Mouse (Mus musculus): ENCODE measurements at regions not wholly inside any gene's neighbourhood (a gene's known extent, or its start where the extent isn't known, plus 50 kb on each side); places are given as distances from the start of the nearest gene placed in this dataset.

- peak in 1 of 2 experiments; percentile 41 for DNase-seq (ENCODE audit: low spot score in 2 of 2)
Observed at GRCm38 (mm10) chr8:79587258-79587657, 52.2 kb upstream of the Otud4 start.

DNA sequence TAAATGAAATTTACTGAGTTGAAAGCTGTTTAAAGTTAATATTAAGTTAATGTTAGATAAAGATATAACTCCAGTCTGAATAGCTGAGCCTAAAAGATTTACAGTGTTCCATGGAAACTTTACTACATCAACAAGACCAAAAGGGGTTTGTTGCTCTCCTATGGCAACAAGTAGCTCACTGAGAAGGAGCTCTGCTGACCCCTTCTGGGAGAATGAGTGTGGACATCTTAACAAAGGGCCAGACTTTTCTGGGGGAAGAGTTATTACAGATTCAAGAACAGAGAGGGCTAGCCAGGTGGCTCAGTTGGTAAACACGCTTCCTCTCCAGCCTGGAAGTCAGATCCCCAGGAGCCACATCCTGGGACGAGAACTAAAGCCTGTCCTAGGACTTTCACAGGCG, 54.5 kb upstream of the Otud4 start:
- DNase-seq (ENCODE audit: low spot score in 2 of 2), result peak; percentile 29 to 71

DNA sequence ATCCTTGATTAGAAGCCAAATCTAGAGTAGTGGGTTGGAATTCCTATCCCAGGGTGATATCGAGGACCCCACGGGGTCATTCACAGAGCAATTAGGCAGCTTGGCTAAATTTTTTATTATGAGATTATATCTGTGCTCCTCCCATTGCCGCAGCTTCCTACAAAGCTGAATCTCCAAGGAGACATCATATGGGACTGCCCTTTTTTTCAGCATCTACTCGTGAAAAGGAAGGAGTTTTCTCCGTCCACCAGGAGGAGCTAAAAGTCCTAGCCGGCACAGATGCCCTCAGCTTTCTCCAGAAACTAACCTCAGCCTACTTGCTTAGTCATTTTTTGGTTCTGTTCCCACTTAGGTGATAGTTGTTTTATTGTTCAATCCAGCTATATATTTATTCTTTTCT, 56.1 kb upstream of the Otud4 start:
- DNase-seq (ENCODE audit: low spot score in 2 of 2), result no peak

GRCm38 (mm10) chr8:79582195-79582594, 57.2 kb upstream of the Otud4 start:
- no peak for DNase-seq (ENCODE audit: low spot score in 2 of 2)

- DNase-seq (ENCODE audit: low spot score in 2 of 2), result no peak
Observed at GRCm38 (mm10) chr8:79576086-79576485, 63.3 kb upstream of the Otud4 start.

DNA sequence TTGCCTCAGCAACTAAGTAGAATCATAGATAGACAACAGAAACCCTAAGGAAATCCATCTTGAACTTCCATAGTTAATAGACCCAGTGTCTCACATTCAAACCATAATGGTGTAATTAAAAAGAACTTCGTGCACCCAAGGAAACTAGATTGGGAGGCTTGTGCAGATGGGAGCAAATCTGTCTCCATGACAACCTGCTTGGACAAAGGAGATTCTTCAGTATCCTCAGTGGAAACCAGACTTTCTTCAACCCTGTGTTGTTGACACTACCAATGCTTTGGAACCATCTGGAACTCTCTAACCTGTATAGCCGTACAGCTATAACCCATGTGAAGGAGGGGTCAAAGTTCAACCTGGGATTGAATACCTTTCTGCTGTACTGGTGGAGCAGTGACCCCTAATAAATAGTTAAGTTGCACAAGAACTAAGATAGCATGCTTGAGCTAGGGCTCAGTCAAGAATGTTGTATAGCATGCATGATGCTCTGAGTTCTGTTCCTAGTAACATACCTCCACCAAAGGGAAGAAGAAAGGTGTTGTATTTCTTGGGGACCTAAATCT, 64.2 kb upstream of the Otud4 start:
- peak in 1 of 2 experiments; percentile 30 for DNase-seq (ENCODE audit: low spot score in 2 of 2)

GRCm38 (mm10) chr8:79573491-79573890, 65.9 kb upstream of the Otud4 start:
- DNase-seq (ENCODE audit: low spot score in 2 of 2), result no peak

DNA sequence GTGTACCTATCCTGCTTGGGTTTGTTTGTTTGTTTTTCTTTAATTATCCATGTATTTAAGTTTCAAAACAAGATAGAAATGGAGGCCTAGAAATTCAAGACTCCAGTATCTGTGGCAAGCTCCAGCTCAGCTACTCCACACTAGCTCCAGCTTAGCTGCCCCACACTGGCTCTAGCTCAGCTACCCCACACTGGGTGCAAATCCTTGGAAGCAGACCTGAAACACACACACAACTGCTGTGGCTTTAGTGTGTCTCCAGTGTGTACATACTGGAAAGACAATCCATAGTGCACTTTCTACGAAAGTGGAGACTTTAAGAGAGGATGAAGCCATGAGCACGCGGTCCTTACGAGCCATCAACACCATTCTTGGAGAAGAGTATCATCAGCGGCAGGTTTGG, 66.9 kb upstream of the Otud4 start:
- no peak for DNase-seq (ENCODE audit: low spot score in 2 of 2)

DNA sequence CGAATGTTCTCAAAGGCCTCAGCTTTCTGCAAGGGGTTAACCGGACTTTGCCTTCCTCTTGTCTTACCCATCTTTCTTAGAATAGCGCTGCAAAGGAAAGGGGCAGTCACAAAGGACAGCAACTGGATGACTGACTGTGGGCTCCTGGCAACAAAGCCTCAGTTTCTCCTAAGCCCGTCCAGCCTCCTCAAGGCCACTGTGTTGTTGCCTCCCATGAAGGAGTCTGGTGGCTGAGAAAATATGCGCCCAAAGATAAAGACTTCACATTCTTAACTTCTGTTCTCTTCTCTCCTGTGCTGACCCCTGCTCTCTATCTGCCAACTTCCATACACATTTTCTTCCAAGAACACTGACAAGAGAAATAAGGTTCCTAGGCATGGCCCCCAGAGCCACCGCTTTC, 76.3 kb upstream of the Otud4 start:
- no peak for DNase-seq (ENCODE audit: low spot score in 2 of 2)

GRCm38 (mm10) chr8:79562669-79563068, 76.7 kb upstream of the Otud4 start:
- no peak for DNase-seq (ENCODE audit: low spot score in 2 of 2)

- no peak for DNase-seq (ENCODE audit: low spot score in 2 of 2)
Observed at GRCm38 (mm10) chr8:79562071-79562581, 77.3 kb upstream of the Otud4 start.

DNA sequence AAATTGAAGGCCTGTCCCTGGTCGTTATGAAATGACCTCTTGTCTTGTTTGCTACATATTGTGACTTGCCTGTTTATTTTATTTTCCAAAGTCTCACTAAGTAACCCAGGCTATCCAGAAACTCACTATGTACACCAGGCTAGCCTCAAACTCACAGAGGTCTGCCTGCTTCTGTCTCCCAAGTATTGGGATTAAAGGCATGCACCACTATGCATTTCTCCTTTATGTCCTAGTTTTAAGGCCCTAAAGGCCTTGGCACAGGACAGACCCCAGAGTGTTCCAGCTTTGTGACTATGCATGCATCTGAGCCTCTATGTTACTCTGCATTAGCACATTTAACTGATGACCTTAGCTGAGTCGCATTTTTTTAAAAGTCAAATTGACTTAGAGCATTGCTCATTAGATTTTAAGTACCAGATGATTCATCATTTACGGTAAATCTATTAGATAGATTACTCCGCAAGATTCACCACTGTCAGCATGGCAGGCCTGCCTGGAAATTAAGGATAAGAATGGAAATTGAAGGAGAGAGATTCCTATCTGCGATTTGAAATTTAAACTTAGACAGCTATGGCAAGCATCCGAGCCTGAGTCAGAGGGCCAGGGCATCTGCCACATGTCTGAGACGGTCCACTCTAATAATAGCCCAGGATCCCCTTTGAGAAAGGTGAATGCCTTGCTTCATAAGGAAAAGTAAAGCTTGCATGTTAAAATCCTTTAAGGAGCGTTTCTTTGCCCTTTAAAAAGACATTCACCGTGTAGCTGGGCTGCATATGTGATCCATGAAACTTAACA, 78.0 kb upstream of the Otud4 start:
- DNase-seq (ENCODE audit: low spot score in 2 of 2), result no peak

DNA sequence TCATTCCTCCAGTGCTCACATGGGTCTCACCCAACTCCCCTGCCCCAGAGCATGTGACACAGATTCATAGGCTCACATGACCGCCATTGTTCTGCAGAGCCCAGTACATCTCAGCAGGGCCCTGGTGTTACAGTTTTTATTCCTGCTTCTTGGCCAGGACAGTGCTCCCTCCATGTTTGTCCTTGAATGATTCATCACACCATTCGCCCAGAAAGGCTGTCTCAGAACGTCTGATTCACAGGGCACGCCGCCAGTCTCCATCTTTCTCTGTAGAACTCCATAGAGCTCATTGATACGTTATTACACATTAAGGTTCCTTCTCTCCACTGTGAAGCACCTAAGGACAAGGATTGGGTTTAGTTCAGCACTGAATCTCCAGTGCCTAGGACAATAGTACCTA, 79.9 kb upstream of the Otud4 start:
- peak in 1 of 2 experiments; percentile 20 for DNase-seq (ENCODE audit: low spot score in 2 of 2)

DNA sequence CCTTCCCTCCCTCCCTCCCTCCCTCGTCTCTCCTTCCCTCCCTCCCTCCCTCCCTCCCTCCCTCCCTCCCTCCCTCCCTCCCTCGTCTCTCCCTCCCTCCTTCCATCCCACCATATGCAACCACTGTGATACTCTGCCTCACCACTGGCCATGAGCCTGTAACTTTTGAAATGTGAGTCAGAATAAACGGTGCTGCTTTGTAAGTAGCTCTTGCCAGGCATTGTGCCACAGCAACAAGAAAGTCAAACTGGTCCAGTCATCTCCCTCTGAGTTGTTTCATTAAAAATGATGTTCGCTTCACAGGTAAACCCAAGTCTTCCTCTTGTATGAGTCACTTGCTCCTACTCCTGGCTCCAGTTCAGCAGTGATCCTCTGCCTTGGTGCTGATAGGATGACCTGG, 85.1 kb upstream of the Otud4 start:
- no peak for DNase-seq (ENCODE audit: low spot score in 2 of 2)

DNA sequence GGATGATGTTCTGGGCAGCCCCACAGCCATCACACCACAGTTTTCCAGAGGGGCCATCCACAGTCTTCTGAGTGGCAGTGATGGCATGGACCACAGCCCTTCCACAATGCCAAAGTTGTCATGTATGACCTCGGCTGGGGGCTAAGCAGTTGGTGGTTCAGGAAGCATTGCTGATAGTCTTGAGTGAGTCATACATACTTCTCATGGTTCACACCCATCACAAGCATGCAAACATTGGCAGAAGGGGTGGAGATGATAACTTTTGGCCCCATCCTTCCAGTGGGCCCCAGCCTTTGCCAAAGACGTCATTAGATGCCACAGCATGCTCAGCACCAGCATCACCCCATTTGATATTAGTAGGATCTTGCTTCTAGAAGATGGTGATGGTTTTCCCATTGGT, 89.3 kb upstream of the Otud4 start:
- no peak for DNase-seq (ENCODE audit: low spot score in 2 of 2)

DNA sequence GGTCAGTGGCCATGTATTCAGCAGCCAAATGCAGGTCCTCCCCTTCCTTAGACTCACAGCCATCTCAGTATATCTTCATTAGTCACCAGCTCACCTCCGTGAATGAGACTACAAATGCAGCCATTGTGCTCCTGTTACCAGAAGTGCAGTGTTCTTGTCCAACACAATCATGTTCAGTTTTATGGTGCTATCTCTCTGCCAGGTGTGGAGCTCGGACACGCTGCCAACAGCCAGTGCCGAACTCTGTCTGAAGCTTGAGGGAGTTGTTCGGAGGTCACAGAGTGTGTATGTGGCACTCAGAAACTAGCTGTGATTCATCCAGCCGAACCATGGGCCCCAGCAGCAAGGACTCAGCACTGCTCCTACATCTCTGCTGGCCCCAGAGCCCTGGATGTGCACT, 91.3 kb upstream of the Otud4 start:
- no peak for DNase-seq (ENCODE audit: low spot score in 2 of 2)

DNA sequence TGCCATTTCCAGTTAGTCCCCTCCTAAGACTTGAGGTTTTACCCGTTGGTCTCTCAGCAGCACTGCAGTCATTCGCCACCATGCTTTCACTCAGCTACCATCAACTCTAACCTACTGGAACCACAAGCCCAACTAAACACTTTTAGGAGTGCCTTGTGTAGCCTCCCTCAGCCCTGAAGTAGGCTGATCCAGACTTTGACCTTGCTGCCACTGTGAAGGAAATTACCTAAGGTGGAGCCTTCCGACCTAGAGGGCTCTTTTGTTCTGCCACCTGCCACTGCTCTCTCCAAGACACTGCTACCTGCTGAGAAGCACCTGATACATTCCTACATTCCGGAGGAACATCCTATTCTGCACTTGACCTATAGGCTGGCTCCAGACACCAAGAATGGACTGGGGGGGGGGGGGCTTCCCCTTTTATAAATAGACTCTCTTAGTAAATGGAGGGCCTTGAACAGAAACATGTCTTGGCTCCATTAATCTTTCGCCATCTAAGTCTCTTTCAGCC, 93.5 kb upstream of the Otud4 start:
- DNase-seq (ENCODE audit: low spot score in 2 of 2), result no peak

DNA sequence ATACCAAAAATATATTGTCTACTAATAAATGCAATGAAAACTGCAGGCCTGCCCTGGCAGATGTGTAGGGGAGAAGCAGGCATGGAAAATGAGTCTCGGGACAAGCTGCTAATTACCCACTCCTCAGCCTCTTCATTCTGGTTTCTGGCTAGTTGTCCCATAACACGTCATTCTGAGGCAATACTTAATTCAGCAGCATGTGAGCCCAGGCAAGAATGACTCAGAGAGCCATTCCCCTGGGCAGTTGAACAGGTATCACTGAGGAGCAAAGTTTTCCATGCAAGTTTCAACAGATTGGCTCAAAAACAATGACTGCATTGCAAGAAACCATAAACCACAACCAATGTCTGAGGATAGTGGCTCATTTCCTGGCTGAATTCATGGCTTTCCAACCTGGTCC, 97.0 kb upstream of the Otud4 start:
- no peak for DNase-seq (ENCODE audit: low spot score in 2 of 2)

DNA sequence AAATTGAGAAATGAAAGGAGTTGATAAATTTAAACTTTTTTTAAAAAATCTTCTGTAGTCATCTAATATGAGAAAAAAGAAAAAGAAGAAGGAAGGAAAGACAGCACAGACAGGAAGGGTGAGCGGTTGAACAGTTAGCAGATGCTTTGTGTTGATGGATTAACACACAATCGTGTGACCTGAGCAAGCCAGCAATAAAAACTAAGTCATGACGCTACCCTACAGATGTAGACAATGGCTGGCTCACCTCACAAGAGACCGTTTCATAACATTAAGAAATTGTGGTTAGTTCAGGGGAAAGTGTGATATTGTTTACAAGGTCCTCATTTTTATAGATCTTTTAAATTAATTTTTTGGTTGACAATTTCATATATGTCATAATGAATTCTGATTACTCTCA, 99.4 kb upstream of the Otud4 start:
- DNase-seq (ENCODE audit: low spot score in 2 of 2), result no peak

DNA sequence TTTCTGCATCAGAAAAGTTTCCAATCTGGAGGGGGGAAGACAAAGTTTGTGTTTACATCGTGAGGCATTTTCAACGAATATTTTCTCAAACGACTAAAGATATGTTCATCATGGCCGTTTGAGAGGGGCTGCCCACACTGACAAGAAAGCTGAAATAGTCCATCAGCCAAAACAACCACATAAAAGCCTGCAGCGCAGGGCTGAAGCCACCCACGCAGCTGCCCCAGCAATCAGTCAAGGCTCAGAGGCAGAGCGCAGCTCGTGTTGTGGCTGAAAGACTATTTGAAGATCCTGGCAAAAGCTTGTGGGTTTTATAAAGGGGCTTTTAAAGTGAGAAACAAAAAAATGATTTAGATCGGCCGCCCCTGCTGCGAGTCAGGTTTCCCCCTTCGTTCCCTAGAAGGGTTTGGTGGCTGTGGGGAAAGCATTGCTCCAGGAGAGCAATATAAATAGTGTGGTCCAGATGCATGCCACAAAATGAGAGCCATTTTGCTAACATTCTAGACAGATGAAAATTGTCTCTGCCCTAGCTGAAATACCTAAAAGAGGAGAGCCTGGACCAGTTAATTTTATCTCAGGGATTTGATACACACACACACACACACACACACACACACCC, 105.0 kb upstream of the Otud4 start:
- peak in 1 of 2 experiments; percentile 12 for DNase-seq (ENCODE audit: low spot score in 2 of 2)

- no peak for DNase-seq (ENCODE audit: low spot score in 2 of 2)
Observed at GRCm38 (mm10) chr8:79529556-79529955, 109.9 kb upstream of the Otud4 start.

GRCm38 (mm10) chr8:79522040-79522439, 117.4 kb upstream of the Otud4 start:
- DNase-seq (ENCODE audit: low spot score in 2 of 2), result no peak

All from layer of hippocampus, adult 18-20 months (tissue).